Mouse (Mus musculus): ENCODE measurements at regions not wholly inside any gene's neighbourhood (a gene's known extent, or its start where the extent isn't known, plus 50 kb on each side); places are given as distances from the start of the nearest gene placed in this dataset.

DNA sequence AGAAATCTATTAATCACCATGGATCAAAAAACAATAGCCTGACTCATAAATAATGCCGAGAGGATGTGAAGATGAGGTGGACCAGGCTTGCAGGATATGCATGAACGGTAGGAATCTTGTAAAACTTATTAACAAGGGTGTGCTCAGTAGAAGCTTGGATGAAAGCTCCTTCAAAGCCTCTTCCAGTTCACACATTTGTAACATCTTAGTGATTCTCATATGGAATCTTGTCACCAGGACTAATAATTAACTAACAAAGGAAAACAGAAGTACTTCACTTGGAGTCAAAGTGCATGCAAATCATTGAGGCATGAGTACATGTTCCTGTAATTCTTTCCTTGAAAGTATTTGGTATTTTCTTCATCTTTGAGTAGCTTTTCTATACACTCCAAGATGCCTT, 290.5 kb downstream of the Sema3d start:
- H3K27me3 ChIP-seq (ENCODE audit: control insufficient read depth in 1 of 2, insufficient read depth in 2 of 2, low read length in 2 of 2) = no peaks in the 10 kb centered on the region
- DNase-seq (ENCODE audit: low read depth, low spot score) = no peak
- no peaks in the 10 kb centered on the region for H3K79me2 ChIP-seq (ENCODE audit: control insufficient read depth, insufficient read depth, low read length, poor library complexity)
- H3K36me3 ChIP-seq (ENCODE audit: control insufficient read depth in 1 of 2, insufficient read depth in 2 of 2, low read length in 2 of 2) = no peaks in the 10 kb centered on the region
- H3K9me3 ChIP-seq (replicated peaks; ENCODE audit: insufficient read depth, low read length) = no peaks in the 10 kb centered on the region
- no peak overlapping the region for H3K4me3 ChIP-seq (ENCODE audit: control insufficient read depth in 1 of 2, insufficient read depth in 1 of 2, low read depth in 2 of 2, low read length in 2 of 2)
- H3K4me1 ChIP-seq (ENCODE audit: control insufficient read depth in 1 of 2, insufficient read depth in 2 of 2, low read length in 2 of 2) = no peaks in the 10 kb centered on the region
- TF ChIP-seq GABPA (IDR thresholded peaks at IDR 0.05; ENCODE audit: low read depth, low read length) (no peak), POLR2A (IDR thresholded peaks at IDR 0.05; ENCODE audit: control insufficient read depth in 1 of 2, insufficient read depth in 1 of 2, low read depth in 1 of 2, low read length in 2 of 2, poor library complexity in 1 of 2) (no peak), E2F4 (IDR thresholded peaks at IDR 0.05; ENCODE audit: borderline replicate concordance, low read depth, low read length) (no peak), TCF12 (IDR thresholded peaks at IDR 0.05; ENCODE audit: low read depth, low read length) (no peak), EP300 (IDR thresholded peaks at IDR 0.05; ENCODE audit: low read depth in 1 of 2, low read length in 2 of 2) (no peak), TBP (IDR thresholded peaks at IDR 0.05; ENCODE audit: low read depth, low read length) (no peak), USF2 (IDR thresholded peaks at IDR 0.05; ENCODE audit: borderline replicate concordance in 1 of 2, insufficient read depth in 1 of 2, low read depth in 1 of 2, low read length in 2 of 2) (no peak), UBTF (IDR thresholded peaks at IDR 0.05; ENCODE audit: borderline replicate concordance, insufficient read depth, low read depth, low read length) (no peak), JUND (IDR thresholded peaks at IDR 0.05; ENCODE audit: low read depth, low read length) (no peak), KAT2A (conservative IDR thresholded peaks at IDR 0.05; ENCODE audit: low read depth, low read length) (no peak), CHD1 (IDR thresholded peaks at IDR 0.05; ENCODE audit: low read depth, low read length) (no peak), ZKSCAN1 (IDR thresholded peaks at IDR 0.05; ENCODE audit: low read depth, low read length) (no peak), MAX (IDR thresholded peaks at IDR 0.05; ENCODE audit: low read length) (no peak)
- H3K27ac ChIP-seq (ENCODE audit: control insufficient read depth, low read depth, low read length) = no peak overlapping the region
- H3K9ac ChIP-seq (ENCODE audit: control insufficient read depth, low read depth, low read length, poor library complexity, severe bottlenecking) = no peak overlapping the region

DNA sequence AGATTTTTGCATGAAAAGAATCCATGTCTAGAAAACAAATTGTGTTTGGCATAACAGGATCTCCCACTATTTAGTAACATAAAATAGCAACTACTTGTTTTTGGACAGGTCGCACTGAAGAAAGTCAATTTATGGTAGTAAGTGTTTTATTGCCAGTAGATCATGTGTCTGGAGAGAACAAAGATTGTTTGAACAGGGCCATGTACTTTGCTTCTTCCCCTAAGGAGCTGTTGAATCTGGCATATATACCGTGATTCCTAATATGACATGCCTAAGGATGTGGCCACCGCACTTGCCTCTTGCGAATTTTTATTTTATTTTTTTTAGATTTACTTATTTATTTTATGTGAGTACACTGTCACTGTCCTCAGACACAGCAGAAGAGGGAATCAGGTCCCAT, 290.9 kb downstream of the Sema3d start:
- Histone ChIP-seq H3K27me3 (ENCODE audit: control insufficient read depth in 1 of 2, insufficient read depth in 2 of 2, low read length in 2 of 2) (no peaks in the 10 kb centered on the region), H3K79me2 (ENCODE audit: control insufficient read depth, insufficient read depth, low read length, poor library complexity) (no peaks in the 10 kb centered on the region), H3K4me1 (ENCODE audit: control insufficient read depth in 1 of 2, insufficient read depth in 2 of 2, low read length in 2 of 2) (no peaks in the 10 kb centered on the region), H3K27ac (ENCODE audit: control insufficient read depth, low read depth, low read length) (no peak overlapping the region), H3K9ac (ENCODE audit: control insufficient read depth, low read depth, low read length, poor library complexity, severe bottlenecking) (no peak overlapping the region), H3K36me3 (ENCODE audit: control insufficient read depth in 1 of 2, insufficient read depth in 2 of 2, low read length in 2 of 2) (no peaks in the 10 kb centered on the region), H3K4me3 (ENCODE audit: control insufficient read depth in 1 of 2, insufficient read depth in 1 of 2, low read depth in 2 of 2, low read length in 2 of 2) (no peak overlapping the region), H3K9me3 (replicated peaks; ENCODE audit: insufficient read depth, low read length) (no peaks in the 10 kb centered on the region)
- TF ChIP-seq CHD2 (IDR thresholded peaks at IDR 0.05; ENCODE audit: low read length) (no peak), ELF1 (IDR thresholded peaks at IDR 0.05; ENCODE audit: low read depth, low read length) (no peak), EP300 (IDR thresholded peaks at IDR 0.05; ENCODE audit: low read depth in 1 of 2, low read length in 2 of 2) (no peak), SMC3 (IDR thresholded peaks at IDR 0.05; ENCODE audit: low read depth, low read length) (no peak), RAD21 (IDR thresholded peaks at IDR 0.05; ENCODE audit: low read depth, low read length) (no peak), CTCF (IDR thresholded peaks at IDR 0.05 in 2 of 3, conservative IDR thresholded peaks at IDR 0.05 in 1 of 3; ENCODE audit: control insufficient read depth in 1 of 3, insufficient read depth in 1 of 3, low read depth in 2 of 3, low read length in 3 of 3, poor library complexity in 1 of 3, severe bottlenecking in 1 of 3) (no peak), HCFC1 (IDR thresholded peaks at IDR 0.05; ENCODE audit: low read depth, low read length) (no peak), TBP (IDR thresholded peaks at IDR 0.05; ENCODE audit: low read depth, low read length) (no peak), E2F4 (IDR thresholded peaks at IDR 0.05; ENCODE audit: borderline replicate concordance, low read depth, low read length) (no peak), POLR2AphosphoS2 (IDR thresholded peaks at IDR 0.05; ENCODE audit: low read length) (no peak), TAL1 (IDR thresholded peaks at IDR 0.05; ENCODE audit: low read length) (no peak)
- DNase-seq (ENCODE audit: low read depth, low spot score) = no peak

Measured in MEL (cell line).